Mouse (Mus musculus): ENCODE measurements around the gene Fgfr2.

- no peak for TF ChIP-seq POLR2A (IDR thresholded peaks at IDR 0.05; ENCODE audit: low read depth, low read length)
- TF ChIP-seq CTCF (IDR thresholded peaks at IDR 0.05; ENCODE audit: borderline replicate concordance, insufficient read depth, low read length), result no peak
These were observed 911.0 kb downstream of the Fgfr2 start for GRCm38 (mm10) chr7:132211920-132212701.
